Mouse (Mus musculus): ENCODE results near the gene Sema3b. TPM values are rescaled to one million over a fixed set of nuclear protein-coding genes. Genes with fewer than 3 reads are reported as not detected.

Sema3b gene
- total and polyA plus RNA-seq, 2 experiments from 2014 or later = 4.0 to 16.7 TPM

DNA sequence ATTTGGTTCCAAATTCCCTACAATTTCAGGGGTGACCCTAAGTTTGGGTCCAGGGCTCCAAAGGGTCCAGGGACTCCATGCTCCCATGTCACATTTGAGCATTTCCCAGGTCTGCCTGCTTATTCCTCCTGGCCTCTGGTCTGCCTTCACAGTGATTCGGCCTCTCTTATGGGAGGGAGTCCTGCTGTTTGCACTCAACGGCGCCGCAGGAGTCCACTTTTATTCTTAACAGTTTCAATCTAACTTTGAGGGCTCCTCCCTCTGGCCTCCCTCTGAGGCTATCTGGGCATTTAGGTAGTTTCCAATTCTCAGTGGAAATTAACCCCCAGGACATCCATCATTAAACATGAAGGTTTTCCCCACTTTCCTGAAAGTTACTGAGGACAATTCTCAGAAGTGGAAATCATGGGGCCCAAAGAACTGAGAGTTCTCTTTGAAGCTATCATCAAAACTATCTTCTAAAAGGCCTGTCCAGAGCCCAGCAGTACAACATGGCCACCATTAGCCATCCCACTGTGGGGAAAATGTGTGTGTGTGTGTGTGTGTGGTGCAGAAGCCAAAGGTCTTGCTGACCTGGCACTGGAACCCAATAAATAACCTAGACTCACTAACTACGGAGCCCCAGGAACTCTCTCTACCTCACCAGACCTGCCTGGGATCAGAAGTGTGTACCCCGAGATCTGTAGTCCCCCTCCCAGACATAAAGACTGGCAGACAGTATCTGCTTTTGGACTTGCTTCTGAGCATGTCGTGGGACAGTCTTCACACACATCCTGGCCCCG is 14.6 kb downstream of the Sema3b start:
- 76% methylated on average over 8 of the region's 8 CpGs for WGBS
- no peak for TF ChIP-seq CTCF (IDR thresholded peaks at IDR 0.05)
- Histone ChIP-seq H3K4me2 (ENCODE audit: low read depth, low read length, poor library complexity, severe bottlenecking) (no peak overlapping the region), H3K27me3 (ENCODE audit: insufficient read depth, low read length) (no peaks in the 10 kb centered on the region), H3K27ac (ENCODE audit: low read depth, low read length) (no peak overlapping the region), H3K4me1 (ENCODE audit: insufficient read depth, low read length) (no peaks in the 10 kb centered on the region), H3K36me3 (ENCODE audit: insufficient read depth, low read length) (peaks cover 33% of the 10 kb centered on the region), H3K9ac (replicated peaks; ENCODE audit: low read length, poor library complexity, severe bottlenecking) (no peak overlapping the region), H3K4me3 (ENCODE audit: low read depth, low read length) (no peak overlapping the region), H3K9me3 (ENCODE audit: low read length) (no peaks in the 10 kb centered on the region)
- DNase-seq (ENCODE audit: low spot score) = no peak
- ATAC-seq (ENCODE audit: low FRiP score) = no peak

DNA sequence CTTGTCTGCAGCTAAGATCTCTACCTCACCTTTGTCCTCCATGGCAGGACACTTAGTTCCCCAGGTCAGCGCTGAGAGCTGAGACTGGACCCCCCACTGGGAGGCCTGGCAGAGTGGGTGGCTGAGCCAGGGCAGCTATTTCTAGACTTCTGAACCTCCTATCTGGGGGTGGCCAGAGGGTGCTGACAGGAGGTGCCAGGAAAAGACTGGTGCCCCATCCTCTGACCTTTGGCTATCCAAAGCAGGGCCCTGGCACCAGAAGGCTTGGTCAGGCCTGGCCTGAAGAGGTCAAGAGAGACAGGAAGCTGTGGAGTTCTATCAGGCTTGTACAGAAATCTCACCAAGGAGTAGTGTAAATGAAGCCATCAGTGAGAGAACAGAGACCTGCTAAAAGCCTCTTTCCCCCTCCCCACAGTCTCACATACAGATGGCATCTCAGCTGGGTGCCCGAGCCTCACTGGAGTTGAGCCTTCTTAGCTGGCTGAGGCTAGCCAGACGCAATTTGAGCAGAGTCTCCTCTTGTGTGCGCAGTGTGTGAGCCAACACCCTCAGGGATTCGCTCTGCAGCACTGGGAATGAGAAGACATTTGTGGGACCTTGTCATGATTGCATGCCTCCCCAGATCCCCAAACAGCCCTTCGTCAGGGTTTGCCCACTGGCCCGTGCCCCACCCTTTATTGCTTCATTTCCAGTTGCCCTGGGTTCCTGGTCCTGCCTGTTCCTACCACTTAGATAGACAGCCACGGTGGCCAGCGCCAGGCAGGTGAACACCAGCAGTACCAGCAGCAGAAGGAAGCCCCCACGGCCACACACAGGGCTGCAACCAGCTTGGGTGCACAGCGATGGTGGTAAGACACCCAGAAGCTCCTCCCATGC is 15.7 kb downstream of the Sema3b start:
- ATAC-seq (ENCODE audit: low FRiP score) (no peak), DNase-seq (ENCODE audit: low spot score) (peak; percentile 64)
- H3K4me1 ChIP-seq (ENCODE audit: insufficient read depth, low read length) = peaks cover 7% of the 10 kb centered on the region; the same call in 1 of the 2 replicates
- H3K4me3 ChIP-seq (ENCODE audit: low read depth, low read length) = no peak overlapping the region
- no peaks in the 10 kb centered on the region for H3K9me3 ChIP-seq (ENCODE audit: low read length)
- peaks cover 33% of the 10 kb centered on the region for H3K36me3 ChIP-seq (ENCODE audit: insufficient read depth, low read length)
- H3K9ac ChIP-seq (replicated peaks; ENCODE audit: low read length, poor library complexity, severe bottlenecking) = no peak overlapping the region
- H3K27ac ChIP-seq (ENCODE audit: low read depth, low read length) = no peak overlapping the region
- 71% methylated on average over 11 of the region's 11 CpGs for WGBS
- no peak for TF ChIP-seq CTCF (IDR thresholded peaks at IDR 0.05)
- H3K4me2 ChIP-seq (ENCODE audit: low read depth, low read length, poor library complexity, severe bottlenecking) = no peak overlapping the region
- H3K27me3 ChIP-seq (ENCODE audit: insufficient read depth, low read length) = no peaks in the 10 kb centered on the region

DNA sequence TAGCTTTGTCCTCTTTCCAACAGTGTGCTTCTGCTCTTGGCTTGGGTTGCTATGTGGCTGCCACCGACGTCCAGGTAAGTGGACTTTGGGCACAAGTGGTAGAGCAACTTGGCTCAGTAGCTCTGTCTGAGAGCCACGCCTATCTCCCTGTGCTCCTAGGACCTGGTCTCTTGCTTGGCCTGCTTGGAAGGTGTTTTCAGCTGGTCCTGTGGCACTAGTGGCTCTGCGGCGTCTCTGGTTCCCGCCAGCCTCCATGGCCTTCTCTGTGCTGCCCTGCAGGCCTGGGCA is 18.3 kb downstream of the Sema3b start:
- peaks cover 11% of the 10 kb centered on the region; the same call in 1 of the 2 replicates for H3K4me1 ChIP-seq (ENCODE audit: insufficient read depth, low read length)
- 85% methylated on average over 4 of the region's 6 CpGs for WGBS
- H3K27me3 ChIP-seq (ENCODE audit: insufficient read depth, low read length) = no peaks in the 10 kb centered on the region
- peaks cover 33% of the 10 kb centered on the region for H3K36me3 ChIP-seq (ENCODE audit: insufficient read depth, low read length)
- no peak overlapping the region for H3K4me2 ChIP-seq (ENCODE audit: low read depth, low read length, poor library complexity, severe bottlenecking)
- ATAC-seq (ENCODE audit: low FRiP score) (no peak), DNase-seq (ENCODE audit: low spot score) (no peak)
- H3K9ac ChIP-seq (replicated peaks; ENCODE audit: low read length, poor library complexity, severe bottlenecking) = no peak overlapping the region
- no peak overlapping the region for H3K27ac ChIP-seq (ENCODE audit: low read depth, low read length)
- no peak for TF ChIP-seq CTCF (IDR thresholded peaks at IDR 0.05)
- no peak overlapping the region for H3K4me3 ChIP-seq (ENCODE audit: low read depth, low read length)
- no peaks in the 10 kb centered on the region for H3K9me3 ChIP-seq (ENCODE audit: low read length)

DNA sequence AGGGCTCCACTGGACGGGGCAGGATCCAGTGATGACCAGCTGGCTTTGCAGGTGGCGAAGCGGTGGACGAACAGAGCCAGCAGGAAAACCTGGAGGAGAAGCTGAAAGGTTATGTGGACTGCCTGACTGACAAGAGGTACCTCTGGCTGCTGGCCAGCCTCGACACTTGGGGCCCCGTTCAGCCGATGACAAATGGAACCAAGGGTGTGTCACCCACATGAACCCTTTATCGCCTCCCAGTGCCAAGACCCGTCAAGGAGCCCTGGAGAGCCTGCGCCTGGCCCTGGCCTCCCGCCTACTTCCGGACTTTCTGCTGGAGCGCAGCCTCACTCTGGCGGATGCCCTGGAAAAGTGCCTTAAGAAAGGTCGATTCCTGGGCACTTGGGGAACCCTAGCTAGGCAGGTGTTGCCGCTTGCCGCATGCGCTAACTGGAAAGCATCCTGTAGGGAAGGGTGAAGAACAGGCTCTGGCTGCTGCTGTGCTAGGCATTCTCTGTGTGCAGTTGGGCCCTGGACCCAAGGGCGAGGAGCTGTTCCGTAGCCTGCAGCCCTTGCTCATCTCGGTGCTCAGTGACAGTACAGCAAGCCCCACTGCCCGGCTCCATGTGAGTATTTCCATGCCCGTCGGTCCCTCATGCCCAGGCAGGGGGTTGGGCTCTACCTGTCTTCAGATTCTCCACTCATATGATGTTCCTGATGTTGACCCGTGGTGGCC is 18.8 kb downstream of the Sema3b start:
- Histone ChIP-seq H3K4me2 (ENCODE audit: low read depth, low read length, poor library complexity, severe bottlenecking) (no peak overlapping the region), H3K9ac (replicated peaks; ENCODE audit: low read length, poor library complexity, severe bottlenecking) (no peak overlapping the region), H3K36me3 (ENCODE audit: insufficient read depth, low read length) (peaks cover 33% of the 10 kb centered on the region), H3K27me3 (ENCODE audit: insufficient read depth, low read length) (no peaks in the 10 kb centered on the region), H3K27ac (ENCODE audit: low read depth, low read length) (no peak overlapping the region), H3K4me1 (ENCODE audit: insufficient read depth, low read length) (peaks cover 11% of the 10 kb centered on the region; the same call in 1 of the 2 replicates), H3K9me3 (ENCODE audit: low read length) (no peaks in the 10 kb centered on the region), H3K4me3 (ENCODE audit: low read depth, low read length) (no peak overlapping the region)
- TF ChIP-seq CTCF (IDR thresholded peaks at IDR 0.05) = no peak
- DNase-seq (ENCODE audit: low spot score) = no peak
- WGBS = 92% methylated on average over 25 of the region's 25 CpGs
- no peak for ATAC-seq (ENCODE audit: low FRiP score)

DNA sequence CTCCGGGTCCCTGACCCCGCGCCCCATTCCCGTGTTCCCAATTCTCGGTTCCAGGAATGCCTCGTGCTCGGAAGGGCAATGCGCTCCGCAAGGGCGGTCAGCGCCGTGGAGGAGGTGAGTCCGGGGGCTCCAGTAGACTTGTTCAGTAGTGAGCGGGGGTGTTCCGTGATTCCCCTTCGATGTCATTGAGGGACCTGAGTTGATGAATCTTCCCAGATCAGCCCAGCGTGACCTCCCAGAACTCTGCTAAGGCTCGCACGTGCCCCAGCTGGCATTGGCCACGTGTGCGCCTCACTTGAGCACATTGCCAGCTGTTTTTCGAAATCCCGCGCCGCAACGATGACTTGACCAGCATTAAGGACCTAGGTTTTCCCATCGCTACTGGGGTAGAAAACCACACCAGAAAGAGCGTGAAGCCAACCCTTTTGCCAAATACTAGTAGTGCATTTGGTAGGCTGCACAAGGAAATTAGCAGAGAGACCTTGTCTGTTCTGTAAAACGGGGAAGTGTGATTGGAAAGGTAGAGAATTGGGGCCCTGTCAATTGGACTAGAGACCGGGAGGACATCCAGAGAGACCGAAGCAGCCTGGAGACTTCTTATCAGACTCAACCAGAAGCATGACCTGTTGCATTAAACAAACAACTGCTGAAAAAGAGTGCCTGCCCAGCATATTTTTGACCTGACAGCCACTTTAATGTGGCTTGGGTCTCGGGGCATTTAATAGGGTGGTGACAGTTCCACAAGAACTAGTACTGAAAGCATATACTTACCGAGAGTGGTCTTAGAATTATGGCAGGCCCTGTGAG is 21.0 kb downstream of the Sema3b start:
- no peaks in the 10 kb centered on the region for H3K9me3 ChIP-seq (ENCODE audit: low read length)
- H3K4me2 ChIP-seq (ENCODE audit: low read depth, low read length, poor library complexity, severe bottlenecking) = peak overlapping the region; percentile 75
- peak overlapping the region; percentile 53; the same call in 1 of the 2 replicates for H3K9ac ChIP-seq (replicated peaks; ENCODE audit: low read length, poor library complexity, severe bottlenecking)
- H3K4me1 ChIP-seq (ENCODE audit: insufficient read depth, low read length) = peaks cover 11% of the 10 kb centered on the region; the same call in 1 of the 2 replicates
- H3K27me3 ChIP-seq (ENCODE audit: insufficient read depth, low read length) = no peaks in the 10 kb centered on the region
- H3K36me3 ChIP-seq (ENCODE audit: insufficient read depth, low read length) = peaks cover 31% of the 10 kb centered on the region
- no peak overlapping the region for H3K27ac ChIP-seq (ENCODE audit: low read depth, low read length)
- ATAC-seq (ENCODE audit: low FRiP score) = peak; percentile 44
- DNase-seq (ENCODE audit: low spot score) = peak; percentile 45
- H3K4me3 ChIP-seq (ENCODE audit: low read depth, low read length) = peak overlapping the region; percentile 62
- 7% methylated on average over 33 of the region's 33 CpGs for WGBS
- TF ChIP-seq CTCF (IDR thresholded peaks at IDR 0.05) = no peak

All from midbrain, postnatal 0 days (tissue).